Mouse (Mus musculus) kidney, postnatal 0 days (tissue): ENCODE measurements at regions not wholly inside any gene's neighbourhood (a gene's known extent, or its start where the extent isn't known, plus 50 kb on each side); places are given as distances from the start of the nearest gene placed in this dataset.

Source experiments
- ATAC-seq: fragments of 200-750 bp; cut with Nextera tagmentation; replicated peaks from 2 replicates; pipeline ENCODE4 v1.8.0; 2017; ENCODE audit warnings: low read depth, moderate number of reproducible peaks, moderate TSS enrichment, moderate library complexity; ENCODE audit not compliant: low FRiP score
- DNase-seq: peaks from one replicate; pipeline ENCODE4 v3.0.0-alpha.2; 2016; ENCODE audit warnings: low spot score
- H3K27ac ChIP-seq: fragments of 300-500 bp; sonication (generic); 2 replicates; pipeline ENCODE4 v1.5.1; 2014; ENCODE audit warnings: mild to moderate bottlenecking
- H3K27me3 ChIP-seq: fragments of 300-500 bp; sonication (generic); 2 replicates; pipeline ENCODE4 v1.6.1; 2014; ENCODE audit warnings: low read length, mixed read lengths; ENCODE audit not compliant: insufficient read depth
- H3K36me3 ChIP-seq: fragments of 300-500 bp; sonication (generic); 2 replicates; pipeline ENCODE4 v1.6.1; 2014; ENCODE audit warnings: low read length, mixed read lengths; ENCODE audit not compliant: insufficient read depth
- H3K4me1 ChIP-seq: fragments of 300-500 bp; sonication (generic); replicated peaks from 2 replicates; pipeline ENCODE4 v1.6.1; 2014; ENCODE audit warnings: antibody characterized with exemption, low read length, mixed read lengths; ENCODE audit not compliant: insufficient read depth
- H3K4me2 ChIP-seq: fragments of 300-500 bp; sonication (generic); 2 replicates; pipeline ENCODE4 v1.6.1; 2014; ENCODE audit warnings: mild to moderate bottlenecking, low read length, moderate library complexity, mixed read lengths
- H3K4me3 ChIP-seq: fragments of 300-500 bp; sonication (generic); replicated peaks from 2 replicates; pipeline ENCODE4 v1.5.1; 2014; ENCODE audit warnings: low read depth, low read length
- H3K9ac ChIP-seq: fragments of 300-500 bp; sonication (generic); 2 replicates; pipeline ENCODE4 v1.6.1; 2014; ENCODE audit warnings: low read depth, low read length
- H3K9me3 ChIP-seq: fragments of 300-500 bp; sonication (generic); replicated peaks from 2 replicates; pipeline ENCODE4 v1.6.1; 2016; ENCODE audit warnings: low read length, inconsistent platforms, mixed read lengths
- CTCF ChIP-seq: IDR thresholded peaks from 2 replicates; pipeline ENCODE4 v1.5.1; 2016; ENCODE audit warnings: antibody characterized with exemption, low read depth, mild to moderate bottlenecking, moderate library complexity
- WGBS: fragments of 180-500 bp; shearing (Covaris S2); extraction: QIAGEN DNeasy Blood & Tissue Kit; methylation state at CpG from one replicate; pipeline ENCODE4 v1.1.7; 2014; 5-methylcytosine and 5-hydroxymethylcytosine counted together

GRCm38 (mm10) chr3:124217131-124217530 lies 103.5 kb upstream of the Tram1l1 start:
- Histone ChIP-seq H3K27me3 (no peaks in the 10 kb centered on the region), H3K36me3 (no peaks in the 10 kb centered on the region), H3K4me3 (no peak overlapping the region), H3K27ac (no peak overlapping the region), H3K9me3 (no peaks in the 10 kb centered on the region), H3K9ac (no peak overlapping the region), H3K4me2 (no peak overlapping the region), H3K4me1 (no peaks in the 10 kb centered on the region)
- WGBS: 93% methylated on average over 2 of the region's 2 CpGs
- DNase-seq: no peak
- no peak for TF ChIP-seq CTCF
- ATAC-seq: no peak

DNA sequence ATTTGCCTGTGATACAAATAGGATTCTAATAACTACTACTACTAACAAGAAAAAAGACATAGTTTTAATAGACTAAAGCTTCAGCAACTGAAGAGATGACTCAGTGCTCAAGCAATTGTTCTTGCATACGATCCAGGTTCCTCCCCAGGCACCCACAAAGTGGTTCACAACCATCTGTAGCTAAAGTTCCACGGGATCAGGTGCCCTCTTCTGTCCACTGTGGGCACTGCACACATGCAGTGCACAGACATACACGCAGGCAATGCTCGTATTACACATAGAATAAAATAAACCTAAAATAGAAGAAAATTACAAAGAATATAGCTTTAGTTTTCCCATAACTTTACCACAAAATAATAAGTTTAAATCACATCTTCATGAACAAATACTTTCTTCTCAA lies 94.7 kb upstream of the Tram1l1 start:
- H3K36me3 ChIP-seq: no peaks in the 10 kb centered on the region
- no peak overlapping the region for H3K9ac ChIP-seq
- H3K27ac ChIP-seq: no peak overlapping the region
- H3K4me2 ChIP-seq: no peak overlapping the region
- no peak overlapping the region for H3K4me3 ChIP-seq
- H3K4me1 ChIP-seq: no peaks in the 10 kb centered on the region
- TF ChIP-seq CTCF: peak; percentile 46; the same call in 1 of the 2 replicates
- no peaks in the 10 kb centered on the region for H3K9me3 ChIP-seq
- WGBS: 78% methylated on average over 4 of the region's 4 CpGs
- no peak for ATAC-seq
- no peak for DNase-seq
- no peaks in the 10 kb centered on the region for H3K27me3 ChIP-seq

- Histone ChIP-seq H3K4me1 (no peaks in the 10 kb centered on the region), H3K27ac (no peak overlapping the region), H3K9me3 (no peaks in the 10 kb centered on the region), H3K4me2 (no peak overlapping the region), H3K4me3 (no peak overlapping the region), H3K36me3 (no peaks in the 10 kb centered on the region), H3K9ac (no peak overlapping the region), H3K27me3 (no peaks in the 10 kb centered on the region)
- DNase-seq: no peak
- TF ChIP-seq CTCF: no peak
- ATAC-seq: no peak
Observed at GRCm38 (mm10) chr3:124227701-124228100, 93.0 kb upstream of the Tram1l1 start.

- Histone ChIP-seq H3K4me1 (no peaks in the 10 kb centered on the region), H3K9me3 (no peaks in the 10 kb centered on the region), H3K9ac (no peak overlapping the region), H3K4me3 (no peak overlapping the region), H3K27ac (no peak overlapping the region), H3K36me3 (no peaks in the 10 kb centered on the region), H3K4me2 (no peak overlapping the region), H3K27me3 (no peaks in the 10 kb centered on the region)
- ATAC-seq: no peak
- no peak for TF ChIP-seq CTCF
- WGBS: 74% methylated on average over 5 of the region's 5 CpGs
- no peak for DNase-seq
Observed at GRCm38 (mm10) chr3:124240936-124241733, 79.5 kb upstream of the Tram1l1 start.

DNA sequence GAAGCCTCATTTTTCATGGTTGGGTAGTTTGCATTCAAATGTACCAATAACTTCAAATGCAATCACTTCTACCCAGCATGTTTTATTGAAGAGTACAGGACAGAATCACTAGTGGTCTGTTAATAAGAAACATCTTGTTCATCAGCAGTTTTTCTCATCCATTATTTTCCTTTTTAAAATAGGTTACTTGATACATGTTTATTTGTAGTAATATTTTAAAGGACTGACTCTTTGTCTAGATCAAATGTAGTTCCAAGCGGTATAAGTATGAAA lies 79.0 kb upstream of the Tram1l1 start:
- Histone ChIP-seq H3K4me1 (no peaks in the 10 kb centered on the region), H3K27me3 (no peaks in the 10 kb centered on the region), H3K4me2 (no peak overlapping the region), H3K27ac (no peak overlapping the region), H3K36me3 (no peaks in the 10 kb centered on the region), H3K9ac (no peak overlapping the region), H3K9me3 (no peaks in the 10 kb centered on the region), H3K4me3 (no peak overlapping the region)
- WGBS: 97% methylated on average over 1 of the region's 1 CpGs
- DNase-seq (no peak), ATAC-seq (no peak)
- no peak for TF ChIP-seq CTCF

GRCm38 (mm10) chr3:124262150-124262549 lies 58.5 kb upstream of the Tram1l1 start:
- no peaks in the 10 kb centered on the region for H3K4me1 ChIP-seq
- DNase-seq (no peak), ATAC-seq (no peak)
- no peaks in the 10 kb centered on the region for H3K36me3 ChIP-seq
- no peak for TF ChIP-seq CTCF
- H3K9ac ChIP-seq: no peak overlapping the region
- 39% methylated on average over 3 of the region's 3 CpGs for WGBS
- H3K4me3 ChIP-seq: no peak overlapping the region
- no peak overlapping the region for H3K4me2 ChIP-seq
- no peaks in the 10 kb centered on the region for H3K9me3 ChIP-seq
- H3K27me3 ChIP-seq: no peaks in the 10 kb centered on the region
- H3K27ac ChIP-seq: no peak overlapping the region

GRCm38 (mm10) chr3:124266821-124267220 lies 53.8 kb upstream of the Tram1l1 start:
- WGBS: 82% methylated on average over 5 of the region's 5 CpGs
- ATAC-seq: no peak

More at GRCm38 (mm10) chr3:124266821-124267220, 53.8 kb upstream of the Tram1l1 start:
- Histone ChIP-seq H3K4me2 (no peak overlapping the region), H3K9me3 (no peaks in the 10 kb centered on the region), H3K27me3 (no peaks in the 10 kb centered on the region), H3K27ac (no peak overlapping the region), H3K4me3 (no peak overlapping the region), H3K4me1 (no peaks in the 10 kb centered on the region), H3K36me3 (no peaks in the 10 kb centered on the region), H3K9ac (no peak overlapping the region)
- DNase-seq: no peak
- TF ChIP-seq CTCF: no peak
